Mouse (Mus musculus): ENCODE data around the gene Als2. TPM values are rescaled to one million over a fixed set of nuclear protein-coding genes. Genes with fewer than 3 reads are reported as not detected.

Gene Als2
- polyA plus RNA-seq, 1 experiment: not detected

DNA sequence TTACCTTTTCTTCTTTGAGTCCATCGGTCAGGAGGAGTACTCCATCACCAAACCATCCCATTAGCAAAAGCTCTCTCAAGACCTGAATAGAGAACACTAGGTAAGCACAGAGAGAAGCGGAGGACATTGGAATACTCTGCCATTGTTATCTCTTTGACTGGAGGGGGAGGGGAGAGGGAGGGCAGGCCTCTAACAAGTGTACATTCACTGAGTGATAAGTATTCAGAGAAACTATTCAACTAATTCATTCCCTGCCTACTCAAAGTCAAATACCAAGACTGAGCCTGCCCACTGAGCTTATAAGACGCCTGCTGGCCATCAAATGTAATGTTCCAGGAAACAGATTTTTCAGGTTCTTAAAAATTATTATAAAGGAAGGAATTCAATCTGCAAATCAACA lies 16.7 kb downstream of the Als2 start:
- H3K4me1 ChIP-seq (ENCODE audit: control insufficient read depth, insufficient read depth, low read length): no peaks in the 10 kb centered on the region
- no peak for TF ChIP-seq POLR2A (IDR thresholded peaks at IDR 0.05; ENCODE audit: insufficient read depth, low read depth, low read length)
- TF ChIP-seq CTCF (IDR thresholded peaks at IDR 0.05; ENCODE audit: insufficient read depth, low read depth, low read length): no peak
- H3K4me3 ChIP-seq (ENCODE audit: insufficient read depth, low read depth, low read length): no peak overlapping the region
- H3K27ac ChIP-seq (ENCODE audit: insufficient read depth, low read depth, low read length): no peak overlapping the region
- 88% methylated on average over 3 of the region's 3 CpGs for WGBS

GRCm38 (mm10) chr1:59215446-59215845 lies 21.6 kb downstream of the Als2 start:
- no peak for TF ChIP-seq POLR2A (IDR thresholded peaks at IDR 0.05; ENCODE audit: insufficient read depth, low read depth, low read length)
- TF ChIP-seq CTCF (IDR thresholded peaks at IDR 0.05; ENCODE audit: insufficient read depth, low read depth, low read length): no peak
- Histone ChIP-seq H3K4me3 (ENCODE audit: insufficient read depth, low read depth, low read length) (no peak overlapping the region), H3K27ac (ENCODE audit: insufficient read depth, low read depth, low read length) (no peak overlapping the region), H3K4me1 (ENCODE audit: control insufficient read depth, insufficient read depth, low read length) (no peaks in the 10 kb centered on the region)
- 94% methylated on average over 11 of the region's 11 CpGs for WGBS

GRCm38 (mm10) chr1:59212951-59213350 lies 24.1 kb downstream of the Als2 start:
- TF ChIP-seq POLR2A (IDR thresholded peaks at IDR 0.05; ENCODE audit: insufficient read depth, low read depth, low read length) (no peak), CTCF (IDR thresholded peaks at IDR 0.05; ENCODE audit: insufficient read depth, low read depth, low read length) (no peak)
- Histone ChIP-seq H3K4me1 (ENCODE audit: control insufficient read depth, insufficient read depth, low read length) (no peaks in the 10 kb centered on the region), H3K27ac (ENCODE audit: insufficient read depth, low read depth, low read length) (no peak overlapping the region), H3K4me3 (ENCODE audit: insufficient read depth, low read depth, low read length) (no peak overlapping the region)
- no CpG with 5 or more reads among the region's 1 CpGs for WGBS

DNA sequence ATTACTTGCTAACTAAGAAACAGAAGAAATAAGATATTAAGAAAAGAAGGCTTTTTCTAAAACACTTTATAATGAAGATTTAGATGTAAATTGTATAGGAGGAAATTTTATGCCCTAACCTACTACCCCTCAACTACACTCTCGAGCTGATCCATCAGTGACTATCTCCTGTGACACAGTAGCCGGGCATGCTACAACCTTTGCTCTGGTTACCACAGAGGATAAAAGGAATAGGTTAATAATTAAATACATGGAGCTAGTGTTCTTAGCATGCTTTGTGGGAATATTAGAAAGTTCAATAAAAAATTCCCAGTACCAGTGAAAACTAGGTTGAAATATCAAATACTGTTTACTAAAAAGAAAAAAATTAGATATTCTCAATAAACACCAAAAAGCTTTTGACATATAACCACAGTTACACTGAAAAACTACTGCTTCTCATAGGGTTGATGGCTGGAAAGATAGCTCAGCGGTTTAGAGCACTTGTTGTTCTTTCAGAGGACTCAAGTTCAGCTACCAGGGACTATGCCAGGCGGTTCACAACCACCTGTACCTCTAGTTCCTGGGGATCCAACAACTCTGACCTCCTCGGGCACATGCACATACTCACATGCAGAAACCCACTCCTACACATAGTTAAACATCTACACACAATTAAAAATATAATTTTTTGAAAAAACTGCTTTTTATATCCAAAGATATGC lies 24.8 kb downstream of the Als2 start:
- TF ChIP-seq POLR2A (IDR thresholded peaks at IDR 0.05; ENCODE audit: insufficient read depth, low read depth, low read length) (no peak), CTCF (IDR thresholded peaks at IDR 0.05; ENCODE audit: insufficient read depth, low read depth, low read length) (no peak)
- no peak overlapping the region for H3K27ac ChIP-seq (ENCODE audit: insufficient read depth, low read depth, low read length)
- H3K4me3 ChIP-seq (ENCODE audit: insufficient read depth, low read depth, low read length): no peak overlapping the region
- H3K4me1 ChIP-seq (ENCODE audit: control insufficient read depth, insufficient read depth, low read length): no peaks in the 10 kb centered on the region
- 91% methylated on average over 5 of the region's 5 CpGs for WGBS

DNA sequence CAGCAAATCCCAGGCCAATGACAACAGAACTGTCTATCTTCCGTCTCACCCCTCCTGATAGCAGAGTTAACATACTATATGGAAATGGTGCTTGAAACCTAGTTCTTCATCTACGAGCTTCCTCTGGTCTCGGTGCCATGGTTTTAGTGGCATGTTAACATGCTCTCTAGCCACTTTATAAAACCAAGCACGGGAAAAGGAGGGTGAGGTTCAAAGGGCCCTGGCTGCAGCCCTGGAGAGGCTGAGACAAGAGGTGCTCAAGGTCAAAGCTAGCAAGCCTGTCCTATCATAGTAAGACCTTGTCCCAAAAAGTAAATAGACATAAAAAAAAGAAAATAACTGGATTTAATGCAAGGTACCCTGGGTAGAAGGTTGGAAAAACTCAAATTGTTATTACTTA lies 25.4 kb downstream of the Als2 start:
- Histone ChIP-seq H3K4me3 (ENCODE audit: insufficient read depth, low read depth, low read length) (no peak overlapping the region), H3K27ac (ENCODE audit: insufficient read depth, low read depth, low read length) (no peak overlapping the region), H3K4me1 (ENCODE audit: control insufficient read depth, insufficient read depth, low read length) (no peaks in the 10 kb centered on the region)
- TF ChIP-seq POLR2A (IDR thresholded peaks at IDR 0.05; ENCODE audit: insufficient read depth, low read depth, low read length): no peak
- TF ChIP-seq CTCF (IDR thresholded peaks at IDR 0.05; ENCODE audit: insufficient read depth, low read depth, low read length): no peak
- 90% methylated on average over 4 of the region's 4 CpGs for WGBS

- 87% methylated on average over 1 of the region's 1 CpGs for WGBS
- Histone ChIP-seq H3K27ac (ENCODE audit: insufficient read depth, low read depth, low read length) (no peak overlapping the region), H3K4me1 (ENCODE audit: control insufficient read depth, insufficient read depth, low read length) (no peaks in the 10 kb centered on the region), H3K4me3 (ENCODE audit: insufficient read depth, low read depth, low read length) (no peak overlapping the region)
- no peak for TF ChIP-seq POLR2A (IDR thresholded peaks at IDR 0.05; ENCODE audit: insufficient read depth, low read depth, low read length)
- TF ChIP-seq CTCF (IDR thresholded peaks at IDR 0.05; ENCODE audit: insufficient read depth, low read depth, low read length): no peak
Observed at GRCm38 (mm10) chr1:59208331-59208730, 28.7 kb downstream of the Als2 start.

GRCm38 (mm10) chr1:59204489-59204888 lies 32.5 kb downstream of the Als2 start:
- 90% methylated on average over 1 of the region's 1 CpGs for WGBS
- TF ChIP-seq CTCF (IDR thresholded peaks at IDR 0.05; ENCODE audit: insufficient read depth, low read depth, low read length) (no peak), POLR2A (IDR thresholded peaks at IDR 0.05; ENCODE audit: insufficient read depth, low read depth, low read length) (no peak)
- Histone ChIP-seq H3K27ac (ENCODE audit: insufficient read depth, low read depth, low read length) (no peak overlapping the region), H3K4me1 (ENCODE audit: control insufficient read depth, insufficient read depth, low read length) (no peaks in the 10 kb centered on the region), H3K4me3 (ENCODE audit: insufficient read depth, low read depth, low read length) (no peak overlapping the region)

DNA sequence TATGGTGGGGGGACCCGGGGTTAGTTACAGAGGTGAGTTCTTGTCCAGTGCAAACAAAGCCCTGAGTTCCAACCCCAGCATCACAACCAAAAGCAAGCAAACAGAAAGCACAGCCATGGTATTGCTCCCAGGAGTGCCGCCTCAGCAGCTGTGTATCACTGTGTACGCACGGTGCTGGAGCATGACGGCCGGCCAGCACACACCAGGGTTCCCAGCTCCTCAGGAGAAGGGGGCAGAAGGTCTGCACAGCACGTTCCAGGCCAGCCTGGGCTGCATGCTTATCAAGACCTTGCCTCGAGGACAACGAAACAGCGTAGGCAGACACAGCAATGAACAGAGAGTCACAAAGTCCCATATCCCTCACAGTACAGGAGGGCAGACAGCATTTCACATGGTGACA lies 34.7 kb downstream of the Als2 start:
- Histone ChIP-seq H3K27ac (ENCODE audit: insufficient read depth, low read depth, low read length) (no peak overlapping the region), H3K4me3 (ENCODE audit: insufficient read depth, low read depth, low read length) (no peak overlapping the region), H3K4me1 (ENCODE audit: control insufficient read depth, insufficient read depth, low read length) (no peaks in the 10 kb centered on the region)
- WGBS: 93% methylated on average over 10 of the region's 10 CpGs
- TF ChIP-seq CTCF (IDR thresholded peaks at IDR 0.05; ENCODE audit: insufficient read depth, low read depth, low read length) (no peak), POLR2A (IDR thresholded peaks at IDR 0.05; ENCODE audit: insufficient read depth, low read depth, low read length) (no peak)

DNA sequence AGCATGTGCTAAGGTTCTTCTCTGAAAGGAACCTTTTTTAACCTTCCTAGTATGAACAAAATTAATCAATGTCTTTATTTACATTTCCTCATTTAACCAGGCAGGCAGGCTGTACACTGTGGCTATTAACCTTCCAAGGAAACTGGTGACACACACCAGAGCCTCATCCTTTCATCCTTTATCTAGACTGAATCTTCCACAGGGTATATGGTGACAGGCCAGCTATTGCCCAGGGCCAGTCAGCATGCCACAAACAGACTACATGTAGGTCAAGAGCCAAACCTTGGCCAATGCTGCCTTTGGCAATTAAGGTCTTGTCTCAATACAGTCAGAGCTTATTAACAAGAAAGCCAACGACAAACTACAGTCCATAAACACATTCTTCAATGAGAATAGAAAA lies 35.5 kb downstream of the Als2 start:
- Histone ChIP-seq H3K4me1 (ENCODE audit: control insufficient read depth, insufficient read depth, low read length) (no peaks in the 10 kb centered on the region), H3K27ac (ENCODE audit: insufficient read depth, low read depth, low read length) (no peak overlapping the region), H3K4me3 (ENCODE audit: insufficient read depth, low read depth, low read length) (no peak overlapping the region)
- 51% methylated on average over 1 of the region's 1 CpGs for WGBS
- no peak for TF ChIP-seq POLR2A (IDR thresholded peaks at IDR 0.05; ENCODE audit: insufficient read depth, low read depth, low read length)
- TF ChIP-seq CTCF (IDR thresholded peaks at IDR 0.05; ENCODE audit: insufficient read depth, low read depth, low read length): no peak

All from olfactory bulb, adult 2 months (tissue).